Mouse (Mus musculus): ENCODE data around the gene Apol11a.
"Not testable (repeated sequence)": the region's sequence is repeated elsewhere in the genome, so short reads cannot be mapped to it uniquely, and the experiment has no call there.

- TF ChIP-seq CTCF (IDR thresholded peaks at IDR 0.05; ENCODE audit: low read depth); EP300 (optimal IDR thresholded peaks at IDR 0.05): not testable (repeated sequence)
Measured at GRCm38 (mm10) chr15:77494694-77495093, 13.4 kb upstream of the Apol11a start.

Data from stomach, postnatal 0 days (tissue).